Mouse (Mus musculus): Measurements from ENCODE around the gene Pla2g4c.
"Not testable (repeated sequence)": the region's sequence is repeated elsewhere in the genome, so short reads cannot be mapped to it uniquely, and the experiment has no call there.

Gene Pla2g4c

DNA sequence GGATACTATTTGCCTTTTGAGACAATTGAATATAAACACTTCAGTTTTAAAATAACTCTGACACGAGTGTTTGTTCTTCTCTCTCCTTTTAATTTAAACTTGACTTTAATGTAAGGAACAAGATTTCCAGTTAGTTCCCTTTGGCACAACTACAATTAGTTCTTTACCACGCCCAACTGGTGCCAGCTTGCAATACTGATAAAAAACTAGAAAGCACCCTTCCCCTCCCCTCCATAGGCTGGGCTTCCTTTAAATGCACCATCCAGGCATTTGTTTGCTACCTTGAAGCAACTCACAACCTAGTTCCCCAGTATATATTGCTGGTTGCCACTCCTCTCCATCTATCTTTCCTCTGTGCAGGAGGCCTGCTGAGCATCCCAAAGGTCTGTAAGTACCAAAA is at the start of gene Pla2g4c:
TSS of gene Pla2g4c (plus strand) at position 340 of the 400 bp plus-strand sequence.
- DNase-seq (ENCODE audit: low read depth) = no peak

DNA sequence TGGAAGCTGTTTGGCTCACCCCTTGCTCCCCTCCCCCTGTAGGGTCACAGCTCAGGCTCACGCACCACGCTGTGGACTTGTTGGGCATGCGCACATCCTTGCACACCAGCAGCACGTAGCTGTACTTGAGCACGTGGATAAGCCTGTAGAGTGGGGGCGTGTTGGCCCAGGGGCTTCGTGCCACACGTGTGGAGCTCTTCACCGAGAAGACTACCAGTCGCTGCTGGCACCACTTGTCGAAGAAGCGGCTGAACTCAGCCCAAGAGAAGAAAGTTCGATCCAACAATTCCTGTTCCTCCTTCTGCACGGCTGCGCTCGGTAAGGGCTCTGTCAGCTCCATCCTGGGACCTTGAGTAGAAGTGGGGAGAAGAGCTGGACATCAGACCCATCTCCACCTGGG is 47.4 kb upstream of the Pla2g4c start, which contains the start of gene Lig1:
TSS of gene Lig1 (plus strand) at position 203 of the 400 bp plus-strand sequence.
- DNase-seq (ENCODE audit: low read depth) = no peak

DNA sequence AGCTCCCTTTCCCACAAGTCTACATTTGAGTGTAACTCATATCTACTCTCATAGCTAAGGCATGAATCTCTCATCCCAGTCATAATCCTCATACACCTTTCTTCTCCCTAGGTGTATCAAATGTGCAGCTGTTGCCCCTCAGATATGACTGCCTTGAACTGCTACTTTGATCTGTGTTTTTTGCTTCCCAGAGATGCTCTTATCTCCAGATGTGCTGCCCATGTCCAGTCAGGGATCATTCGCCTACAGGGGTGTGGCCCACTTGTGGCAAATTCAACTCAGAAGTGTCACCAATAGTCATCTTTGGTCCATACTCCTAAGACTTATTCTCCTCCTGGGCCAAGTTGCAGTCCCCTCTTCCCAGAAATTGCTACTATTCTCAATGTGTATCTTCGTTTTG is 46.6 kb upstream of the Pla2g4c start:
- no peak for DNase-seq (ENCODE audit: low read depth)

DNA sequence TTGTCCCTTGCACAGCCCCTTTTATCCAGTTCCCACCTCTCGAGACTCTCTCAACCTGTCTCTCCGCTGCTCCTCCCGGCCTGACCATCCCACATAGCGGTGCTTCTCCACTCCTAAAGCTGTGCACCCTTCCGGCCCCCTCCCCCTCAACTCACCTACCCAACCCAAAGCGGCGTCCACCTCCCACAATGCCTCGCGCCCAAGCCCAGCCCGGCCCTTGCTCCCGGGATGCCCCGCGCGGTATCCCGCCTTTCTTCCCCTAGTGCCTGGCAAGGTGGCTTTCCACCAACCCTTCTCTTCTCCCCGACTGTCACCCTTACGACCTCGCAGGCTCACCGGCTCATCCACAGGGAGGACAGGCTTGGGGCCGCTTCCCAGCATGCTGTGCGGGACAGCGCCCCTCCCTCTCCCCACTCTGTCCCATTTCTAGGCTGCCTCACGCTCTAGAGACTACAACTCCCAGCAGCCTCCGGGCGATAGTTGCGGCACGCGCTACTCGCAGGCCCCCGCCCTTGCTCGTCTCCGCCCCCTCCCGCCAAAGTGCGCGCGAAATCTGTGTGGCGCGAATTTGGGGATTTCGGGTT is 46.1 kb upstream of the Pla2g4c start, which contains the start of gene Zswim9:
TSS of gene Zswim9 (minus strand) at position 414 of the 584 bp plus-strand sequence.
- peak; percentile 81 for DNase-seq (ENCODE audit: low read depth)

DNA sequence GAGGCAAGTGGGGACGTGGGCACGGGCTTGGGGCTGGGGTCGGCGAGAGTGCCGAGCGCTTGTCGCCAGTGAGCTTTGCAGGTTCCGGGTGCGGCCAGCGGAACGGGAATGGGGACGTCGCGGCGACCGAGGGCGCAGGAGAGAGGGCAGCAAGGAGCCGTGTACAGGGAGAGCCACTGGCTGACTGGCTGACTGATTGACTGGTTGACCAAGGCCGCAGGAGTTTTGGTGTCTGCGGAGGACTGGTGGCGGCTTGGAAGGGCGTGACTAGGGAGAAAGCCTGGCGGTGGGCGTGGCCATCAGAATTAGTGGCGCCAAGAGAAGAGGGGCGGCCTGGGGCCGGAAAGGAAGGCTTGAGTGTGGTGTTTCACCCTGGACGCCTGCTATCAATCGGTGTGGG is 45.5 kb upstream of the Pla2g4c start:
- not testable (repeated sequence) for DNase-seq (ENCODE audit: low read depth)

DNA sequence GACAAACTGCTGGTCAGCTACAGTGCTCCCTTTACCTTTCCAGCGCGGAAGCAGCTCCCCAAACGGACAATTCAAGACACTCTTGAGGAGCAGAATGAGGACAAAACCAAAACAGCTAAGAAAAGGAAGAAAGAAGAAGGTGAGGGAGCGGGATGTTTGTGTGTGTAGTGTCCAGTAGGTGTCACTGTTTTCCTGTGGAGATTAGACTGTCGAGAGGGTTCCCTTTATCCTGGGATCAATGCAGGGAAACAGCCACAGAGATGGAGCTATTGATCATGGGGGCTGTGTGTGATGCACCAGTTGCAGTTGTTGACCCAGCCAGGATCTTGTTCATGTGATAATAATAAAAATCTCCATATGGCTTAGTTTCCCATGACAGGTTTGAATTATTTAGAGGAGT is 35.8 kb upstream of the Pla2g4c start:
- no peak for DNase-seq (ENCODE audit: low read depth)

DNA sequence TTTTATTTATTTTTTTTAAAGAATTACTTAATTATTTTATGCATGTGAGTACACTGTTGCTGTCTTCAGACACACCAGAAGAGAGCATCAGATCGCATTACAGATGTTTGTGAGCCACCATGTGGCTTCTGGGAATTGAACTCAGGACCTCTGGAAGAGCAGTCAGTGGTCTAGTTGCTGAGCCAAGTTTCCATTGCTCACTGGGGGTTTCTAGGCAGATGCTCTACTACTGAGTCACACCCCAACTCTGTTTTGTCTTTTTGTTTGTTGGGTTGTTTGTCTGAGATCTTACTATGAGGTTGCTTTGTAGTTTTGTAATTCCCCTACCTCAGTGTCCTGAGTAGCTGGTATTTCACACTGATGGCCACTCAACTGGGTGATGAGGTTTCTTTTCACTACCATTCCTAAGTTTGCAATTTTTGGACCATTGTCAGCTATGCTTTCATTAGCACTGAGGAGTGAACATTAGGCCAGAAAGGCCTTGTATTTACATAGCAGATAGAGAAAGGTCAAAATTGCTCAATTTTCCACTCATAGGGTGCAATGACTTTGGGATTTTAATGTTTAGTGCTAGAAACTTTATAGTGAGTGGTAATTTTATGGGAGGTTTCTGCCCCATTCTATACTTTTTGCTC is 34.3 kb upstream of the Pla2g4c start:
- DNase-seq (ENCODE audit: low read depth) = peak; percentile 42

DNA sequence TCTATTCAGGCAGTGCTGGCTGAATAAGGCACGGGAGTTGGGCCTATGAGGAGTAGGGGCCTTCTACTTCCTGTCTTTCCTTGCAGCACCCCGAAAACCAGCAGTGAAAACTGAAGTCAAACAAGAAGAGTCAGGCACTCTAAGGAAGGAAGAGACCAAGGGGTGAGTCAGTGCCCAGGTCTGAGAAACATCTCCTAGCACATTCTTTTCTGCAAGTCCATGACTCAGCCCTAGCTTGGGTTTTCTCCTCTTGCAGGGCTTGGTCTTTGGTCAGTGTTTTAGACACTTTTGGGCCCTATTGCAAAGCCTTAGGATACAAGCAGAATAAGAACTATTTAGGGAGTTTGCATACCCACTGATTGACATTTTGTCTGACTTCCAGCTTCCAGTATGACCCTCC is 33.1 kb upstream of the Pla2g4c start:
- DNase-seq (ENCODE audit: low read depth) = no peak

DNA sequence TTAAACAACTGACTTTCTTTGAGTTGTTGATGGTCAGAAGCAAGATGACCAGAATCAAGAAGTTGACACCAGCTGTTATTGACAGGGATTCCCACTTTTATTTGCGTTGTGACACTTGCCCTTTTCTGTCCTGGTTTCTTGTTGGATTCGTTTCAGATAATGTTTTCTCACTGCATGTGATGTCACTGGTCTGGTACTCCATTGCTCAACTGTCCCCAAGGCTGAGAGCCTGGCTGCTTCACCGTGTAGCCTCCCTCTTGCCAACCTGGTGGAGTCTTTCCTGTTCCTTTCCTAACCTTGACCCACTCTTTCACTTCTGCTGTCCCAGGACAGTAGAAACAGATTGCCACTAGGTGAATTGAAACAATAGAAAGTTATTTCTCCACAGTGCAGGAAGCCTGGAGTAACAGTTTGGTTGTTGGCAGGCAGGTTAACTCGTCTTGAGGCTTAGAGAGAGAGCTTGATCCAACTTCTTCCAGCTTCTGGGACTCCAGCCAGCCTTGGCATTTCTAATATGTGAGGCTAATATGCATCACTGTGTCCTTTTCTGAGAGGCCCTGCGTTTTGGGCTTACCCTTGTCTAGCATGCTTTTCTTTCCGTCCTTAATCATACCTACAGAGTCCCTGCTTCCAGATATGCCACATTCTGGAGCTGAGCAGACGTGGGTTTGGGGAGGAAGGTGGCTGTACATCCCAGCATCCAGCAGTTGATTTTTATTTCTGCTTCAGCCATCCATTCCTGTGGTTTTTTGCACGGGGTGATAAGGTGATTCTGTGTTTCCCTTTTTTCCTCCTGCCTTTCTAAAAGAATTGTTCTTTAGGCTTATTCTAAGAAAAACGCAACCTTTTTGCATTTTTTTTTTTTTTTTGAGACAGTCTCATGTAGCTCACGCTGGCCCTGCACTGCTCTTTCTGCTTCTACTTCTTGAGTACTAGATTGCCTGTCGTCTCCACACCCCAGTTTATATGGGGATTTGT is 30.3 kb upstream of the Pla2g4c start:
- DNase-seq (ENCODE audit: low read depth) = peak; percentile 61

DNA sequence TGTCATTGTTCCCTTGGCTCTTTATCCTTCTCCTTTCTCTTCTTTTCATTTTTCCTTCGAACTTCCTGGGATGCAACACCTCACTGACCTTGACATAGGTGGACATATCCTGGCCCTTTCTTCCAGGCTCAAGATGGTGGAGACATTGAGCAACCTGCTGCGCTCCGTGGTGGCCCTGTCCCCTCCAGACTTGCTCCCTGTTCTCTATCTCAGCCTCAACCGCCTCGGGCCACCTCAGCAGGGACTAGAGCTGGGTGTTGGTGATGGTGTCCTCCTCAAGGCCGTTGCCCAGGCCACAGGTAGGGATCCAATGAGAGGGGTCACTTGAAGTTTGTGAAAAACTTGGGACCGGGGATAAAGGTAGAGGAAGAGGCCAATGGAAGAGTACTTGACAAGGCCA is 29.2 kb upstream of the Pla2g4c start:
- no peak for DNase-seq (ENCODE audit: low read depth)

DNA sequence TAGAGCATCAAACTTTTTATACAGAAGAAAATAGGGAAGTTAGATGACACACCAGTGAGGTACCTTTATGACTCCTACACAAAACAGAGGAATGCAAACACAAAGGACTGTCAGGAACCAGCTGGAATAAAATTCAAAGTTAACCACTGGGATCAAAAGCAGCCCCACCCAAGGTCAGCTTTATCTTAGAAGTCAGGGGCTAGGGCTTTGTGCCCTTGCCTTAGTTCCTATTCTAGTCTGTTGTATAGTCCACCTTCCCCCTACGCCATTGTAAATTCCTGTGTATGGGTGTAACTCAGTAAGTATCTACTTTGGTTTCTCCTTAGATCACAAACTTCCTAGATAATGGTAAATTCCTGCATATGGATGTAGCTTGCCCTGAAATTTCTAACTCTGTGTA is 26.8 kb upstream of the Pla2g4c start:
- no peak for DNase-seq (ENCODE audit: low read depth)

DNA sequence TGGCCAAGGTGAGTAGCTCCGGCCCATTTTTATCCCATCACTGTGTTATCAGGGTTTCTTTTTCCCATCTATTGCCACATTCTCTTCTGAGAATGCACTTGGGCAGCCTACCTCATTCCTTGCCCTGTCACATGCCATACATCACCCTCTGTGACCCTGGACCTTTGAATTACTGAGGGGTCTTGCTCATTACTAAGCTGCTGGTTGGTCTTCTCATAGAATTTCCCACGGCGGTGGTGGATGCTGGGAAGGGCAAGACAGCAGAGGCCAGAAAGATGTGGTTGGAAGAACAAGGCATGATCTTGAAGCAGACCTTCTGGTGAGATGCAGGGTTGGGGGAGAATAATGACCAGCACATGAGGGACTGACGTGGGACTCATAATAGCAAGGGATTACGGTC is 25.6 kb upstream of the Pla2g4c start:
- DNase-seq (ENCODE audit: low read depth) = no peak

DNA sequence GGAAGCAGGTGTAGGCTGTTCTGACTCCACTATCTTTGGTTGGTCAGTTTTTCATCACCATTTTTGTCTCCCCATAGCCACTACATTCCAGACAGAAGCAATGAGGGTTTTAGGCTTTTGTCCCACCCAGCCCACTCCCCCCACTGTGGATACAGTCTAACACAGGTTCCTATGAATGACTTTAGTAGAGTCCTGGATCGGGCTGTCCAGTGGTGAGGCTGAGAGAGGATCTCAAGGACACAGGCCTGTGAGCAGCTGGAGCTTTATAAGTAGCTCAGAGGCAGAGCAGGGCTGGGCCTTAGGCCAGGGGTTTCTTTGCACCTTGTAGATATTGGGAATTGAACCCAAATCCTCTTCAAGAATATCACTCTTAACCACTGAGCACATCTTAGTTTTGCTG is 22.8 kb upstream of the Pla2g4c start:
- no peak for DNase-seq (ENCODE audit: low read depth)

DNA sequence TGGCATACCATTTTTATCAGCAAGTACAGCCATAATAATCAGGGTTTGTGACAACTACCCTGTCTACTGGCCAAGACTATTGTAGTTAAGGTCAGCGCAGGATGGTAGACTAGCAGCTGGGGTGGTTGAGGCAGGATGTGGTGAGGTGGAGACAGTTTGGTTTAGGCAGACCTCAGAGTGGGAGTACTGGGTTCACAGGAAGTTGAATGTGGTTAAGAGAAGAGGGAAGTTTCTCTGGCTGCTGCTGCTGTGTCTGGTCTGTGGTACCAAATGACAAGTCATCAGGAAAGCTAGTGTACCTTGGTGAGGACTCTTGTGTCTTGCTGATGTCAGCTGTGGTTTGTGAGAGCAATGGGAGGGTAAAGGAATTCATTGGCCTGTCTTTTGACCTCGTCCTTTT is 21.7 kb upstream of the Pla2g4c start:
- no peak for DNase-seq (ENCODE audit: low read depth)

DNA sequence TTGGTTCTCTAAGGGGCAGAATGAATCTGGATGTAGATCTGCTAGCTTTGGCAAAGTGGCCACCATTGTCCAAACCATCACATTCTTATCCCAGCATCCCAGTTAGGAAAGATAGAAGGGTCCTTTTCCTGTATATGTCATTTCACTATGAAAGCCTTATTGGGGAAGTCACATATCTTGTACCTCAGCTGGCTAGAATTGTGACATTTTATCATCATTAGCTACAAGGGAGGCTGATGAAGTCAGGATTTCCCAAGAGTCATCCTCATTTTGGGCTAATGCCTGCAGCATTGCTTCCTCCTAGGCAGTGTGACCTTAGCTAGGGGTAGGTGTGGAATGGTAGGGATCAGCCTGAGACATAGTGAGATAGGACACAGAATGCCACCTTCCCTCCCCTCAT is 21.1 kb upstream of the Pla2g4c start:
- no peak for DNase-seq (ENCODE audit: low read depth)

DNA sequence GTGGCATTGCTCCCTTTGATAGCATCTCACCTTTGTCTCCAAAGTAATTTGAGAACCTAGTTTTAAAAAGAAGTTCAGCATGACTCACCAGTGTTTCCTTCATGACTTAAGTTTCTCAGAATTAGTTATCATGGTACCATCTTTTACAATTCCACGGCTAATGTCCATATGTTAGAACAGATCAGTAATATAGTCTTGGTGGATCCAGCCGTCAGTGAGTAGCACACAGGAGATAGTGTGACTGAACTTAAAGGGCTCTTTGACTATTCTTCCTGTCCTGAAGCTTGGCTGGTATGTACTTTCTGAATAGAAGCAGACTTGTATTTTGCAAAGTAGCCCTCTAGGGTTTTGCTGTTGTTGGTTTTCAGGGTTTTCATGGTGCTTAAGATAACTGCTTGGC is 15.0 kb upstream of the Pla2g4c start:
- DNase-seq (ENCODE audit: low read depth) = no peak

DNA sequence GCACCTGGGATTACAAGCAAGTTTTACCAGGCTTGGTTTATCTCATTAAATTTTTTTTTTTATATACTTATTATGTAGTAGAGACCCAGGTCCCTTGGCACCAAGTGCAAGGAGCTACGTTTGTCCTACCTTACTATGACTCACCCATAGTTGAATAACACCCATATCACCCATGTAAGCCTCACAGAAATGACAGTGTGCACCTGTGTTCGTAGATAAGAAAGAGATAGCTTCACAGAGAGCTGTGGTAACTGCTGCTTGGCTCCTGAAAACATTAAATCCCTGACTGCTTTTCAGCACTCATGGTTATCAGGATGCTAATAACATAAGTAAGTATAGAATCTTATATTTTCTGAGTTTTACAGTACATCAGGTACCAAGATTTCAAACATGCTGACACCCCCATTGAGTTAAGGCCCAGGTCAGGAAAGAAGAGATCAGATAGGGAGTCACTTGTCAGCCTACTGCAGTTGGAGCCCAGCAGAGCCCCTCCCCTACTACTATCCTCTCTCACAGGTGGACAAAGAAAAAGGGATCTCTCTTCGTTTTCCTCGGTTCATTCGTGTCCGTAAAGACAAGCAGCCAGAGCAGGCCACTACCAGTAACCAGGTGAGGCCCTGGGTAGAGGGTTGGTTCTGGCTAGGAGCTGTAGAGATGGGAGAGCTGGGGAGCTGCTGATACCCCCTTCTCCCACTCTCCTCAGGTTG is 13.8 kb upstream of the Pla2g4c start:
- no peak for DNase-seq (ENCODE audit: low read depth)

DNA sequence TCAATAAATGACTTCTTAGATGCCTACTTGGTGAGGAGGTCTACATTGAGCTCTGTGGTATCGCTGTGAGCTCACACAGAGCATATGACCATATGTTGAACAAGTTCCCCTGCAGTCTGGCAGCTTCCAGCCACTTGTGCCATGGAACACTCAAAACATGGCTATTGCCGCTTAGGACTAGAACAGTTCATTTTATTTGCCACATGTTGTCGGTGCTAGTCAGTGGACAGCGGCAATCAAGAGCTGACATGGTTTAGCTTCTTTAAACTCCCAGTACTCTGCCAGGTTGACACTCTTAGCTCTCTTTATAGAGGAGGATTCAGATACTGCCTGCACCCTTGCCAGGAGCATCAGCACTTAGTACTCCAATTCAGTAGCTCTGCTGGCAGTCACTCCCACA is 13.1 kb upstream of the Pla2g4c start:
- no peak for DNase-seq (ENCODE audit: low read depth)

DNA sequence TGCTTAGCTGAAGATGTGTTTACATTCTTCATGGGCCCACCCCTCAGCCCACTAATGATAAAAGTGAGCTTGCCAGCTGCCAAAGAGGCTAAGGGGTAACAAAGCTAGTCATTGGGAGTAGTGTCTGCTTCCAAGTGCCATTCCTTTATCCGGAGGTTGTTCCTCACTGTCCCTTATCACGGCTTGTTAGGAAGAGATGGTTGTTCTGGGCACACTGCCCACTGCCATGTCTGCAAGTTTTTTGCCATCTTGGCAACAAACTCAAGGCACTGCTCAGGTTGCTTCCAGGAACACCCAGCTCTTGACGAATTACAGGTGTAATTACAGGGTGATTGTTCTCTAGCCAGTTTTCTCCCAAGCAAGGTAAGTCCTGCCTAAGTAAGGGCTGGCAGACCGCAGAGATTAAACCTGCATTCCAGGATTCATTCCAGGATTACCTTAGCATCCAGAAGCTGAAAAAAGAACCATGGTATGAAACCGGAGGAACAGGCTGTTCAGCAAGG is 10.3 kb upstream of the Pla2g4c start:
- DNase-seq (ENCODE audit: low read depth) = no peak

DNA sequence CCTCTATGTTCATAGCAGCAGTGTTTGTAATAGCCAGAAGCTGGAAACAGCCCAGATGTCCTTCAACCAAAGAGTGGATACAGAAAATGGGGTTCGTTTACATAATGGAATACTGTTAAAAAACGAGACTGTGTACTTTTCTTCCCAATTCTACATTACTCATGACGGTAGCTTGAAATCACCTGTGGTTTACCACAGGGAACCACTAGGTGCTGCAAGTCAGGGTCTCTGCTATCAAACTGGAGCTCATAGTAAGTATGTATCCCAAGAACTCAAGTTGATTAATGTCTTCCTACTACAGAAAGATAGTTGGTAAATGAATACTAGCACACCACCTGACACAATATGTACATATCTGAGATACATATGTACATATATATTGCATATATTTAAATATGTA is 3.0 kb upstream of the Pla2g4c start:
- DNase-seq (ENCODE audit: low read depth) = no peak

DNA sequence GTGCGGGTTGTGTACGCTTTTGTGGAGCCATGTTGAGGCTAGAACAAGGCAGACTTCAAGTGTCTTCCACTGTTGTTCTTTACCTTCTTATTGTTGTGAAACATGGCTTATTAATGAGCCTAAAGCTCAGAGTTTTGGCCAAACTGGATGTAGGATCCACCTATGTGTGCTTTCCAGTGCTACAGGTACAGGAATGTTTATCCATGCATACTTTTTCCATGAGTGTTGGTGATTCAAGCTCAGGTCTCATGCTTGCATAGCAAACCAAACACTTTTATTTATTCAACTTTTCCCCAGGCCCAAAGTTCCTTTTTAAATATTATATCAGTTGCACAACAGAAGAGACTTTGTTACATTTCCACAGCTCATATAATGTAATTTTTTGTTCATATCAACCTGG is 6.1 kb downstream of the Pla2g4c start:
- DNase-seq (ENCODE audit: low read depth) = no peak

DNA sequence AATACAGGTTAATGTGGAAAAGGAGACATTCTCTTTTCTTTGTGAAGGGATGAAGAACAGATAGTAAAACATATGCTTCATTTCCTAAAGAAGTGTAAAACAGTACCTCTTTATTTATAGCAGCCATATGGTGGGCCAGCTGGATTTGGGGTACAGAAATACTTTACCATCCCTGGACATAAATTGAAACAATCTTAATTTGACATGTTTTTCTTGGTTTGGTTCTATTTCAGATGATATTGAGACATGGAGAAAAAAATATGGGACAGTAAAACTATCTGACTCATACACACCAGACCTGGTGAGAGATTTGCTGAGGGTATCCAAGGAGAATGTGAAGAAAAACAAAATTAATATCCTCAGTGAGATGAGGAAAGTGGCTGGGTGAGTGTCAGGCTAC is 31.5 kb downstream of the Pla2g4c start:
- no peak for DNase-seq (ENCODE audit: low read depth)
